Mouse (Mus musculus) CH12.LX (cell line): ENCODE data around the gene Kif21b. TPM values are rescaled to one million over a fixed set of nuclear protein-coding genes. Genes with fewer than 3 reads are reported as not detected.

Experiments used
- DNase-seq: peaks from one replicate; pipeline ENCODE4 v3.0.0-alpha.2; 2013; ENCODE audit errors: extremely low read depth
- H3K27ac ChIP-seq: 2 replicates; pipeline ENCODE4 v1.5.1; 2012; ENCODE audit warnings: low read depth, mild to moderate bottlenecking, control low read depth, moderate library complexity; ENCODE audit not compliant: insufficient read depth
- H3K27me3 ChIP-seq: replicated peaks from 2 replicates; pipeline ENCODE3; 2012; ENCODE audit warnings: inconsistent platforms
- H3K36me3 ChIP-seq, 2 experiments: replicated peaks in 1 of 2; 2 replicates each; pipeline versions ENCODE3 to v1.6.1; 2012; ENCODE audit warnings: inconsistent platforms in 1 of 2, low read length in 1 of 2, mild to moderate bottlenecking in 1 of 2, mixed read lengths in 1 of 2, moderate library complexity in 1 of 2; ENCODE audit not compliant: control insufficient read depth in 1 of 2, insufficient read depth in 1 of 2
- H3K4me1 ChIP-seq, 2 experiments: 2 replicates each; pipeline ENCODE4 v1.6.1; 2012; ENCODE audit warnings: inconsistent platforms in 1 of 2, moderate library complexity in 1 of 2; ENCODE audit not compliant: insufficient read depth in 2 of 2, control insufficient read depth in 1 of 2
- H3K4me2 ChIP-seq: 2 replicates; pipeline ENCODE4 v1.6.1; 2012; ENCODE audit warnings: low read depth, mild to moderate bottlenecking, control low read depth; ENCODE audit not compliant: poor library complexity, insufficient read depth, severe bottlenecking
- H3K4me3 ChIP-seq, 3 experiments: fragments of 150-350 bp in 1 of 3; sonication (generic) in 1 of 3; replicated peaks in 1 of 3; 2 replicates each; pipeline versions ENCODE3 to v1.5.1; 2011 to 2012; ENCODE audit warnings: low read depth in 2 of 3, low read length in 2 of 3, mild to moderate bottlenecking in 2 of 3, moderate library complexity in 2 of 3, control low read depth in 1 of 3, improper control_type of control experiment in 1 of 3, inconsistent platforms in 1 of 3, mixed read lengths in 1 of 3; ENCODE audit not compliant: poor library complexity in 1 of 3
- H3K79me2 ChIP-seq: replicated peaks from 2 replicates; pipeline ENCODE4 v1.6.1; 2012; ENCODE audit warnings: mild to moderate bottlenecking, moderate library complexity; ENCODE audit not compliant: control insufficient read depth, poor library complexity, insufficient read depth, severe bottlenecking; ENCODE audit errors: extremely low read depth
- H3K9ac ChIP-seq: 2 replicates; pipeline ENCODE4 v1.6.1; 2012; ENCODE audit warnings: low read depth, mild to moderate bottlenecking, control low read depth, moderate library complexity; ENCODE audit not compliant: insufficient read depth
- H3K9me3 ChIP-seq: replicated peaks from 2 replicates; pipeline ENCODE3; 2012; ENCODE audit warnings: low read length, inconsistent platforms, mixed read lengths
- BHLHE40 ChIP-seq: IDR thresholded peaks from 2 replicates; pipeline ENCODE4 v1.6.1; 2011; ENCODE audit warnings: mild to moderate bottlenecking, low read depth, low read length, improper control_type of control experiment
- CHD1 ChIP-seq: IDR thresholded peaks from 2 replicates; pipeline ENCODE4 v1.6.1; 2012; ENCODE audit warnings: low read depth, low read length, improper control_type of control experiment, inconsistent platforms
- CTCF ChIP-seq, 2 experiments: IDR thresholded peaks in 1 of 2; conservative IDR thresholded peaks in 1 of 2; 2 replicates each; pipeline ENCODE4 v1.5.1; 2011 to 2012; ENCODE audit warnings: low read depth in 2 of 2, low read length in 2 of 2, improper control_type of control experiment in 1 of 2, inconsistent platforms in 1 of 2, mild to moderate bottlenecking in 1 of 2, moderate library complexity in 1 of 2
- ELF1 ChIP-seq: IDR thresholded peaks from 2 replicates; pipeline ENCODE4 v1.6.1; 2014; ENCODE audit warnings: low read depth, mild to moderate bottlenecking, inconsistent platforms, low read length, improper control_type of control experiment
- EP300 ChIP-seq: IDR thresholded peaks from 2 replicates; pipeline ENCODE4 v1.6.1; 2011; ENCODE audit warnings: low read length, improper control_type of control experiment
- IRF4 ChIP-seq: IDR thresholded peaks from 2 replicates; pipeline ENCODE4 v1.6.1; 2014; ENCODE audit warnings: low read depth, mild to moderate bottlenecking, inconsistent platforms, low read length, improper control_type of control experiment
- JUND ChIP-seq: conservative IDR thresholded peaks from 2 replicates; pipeline ENCODE4 v1.6.1; 2011; ENCODE audit warnings: low read depth, low read length, improper control_type of control experiment
- MAZ ChIP-seq: IDR thresholded peaks from 2 replicates; pipeline ENCODE4 v1.6.1; 2012; ENCODE audit warnings: low read depth, mild to moderate bottlenecking, inconsistent platforms, low read length, improper control_type of control experiment, moderate library complexity
- NRF1 ChIP-seq: IDR thresholded peaks from 2 replicates; pipeline ENCODE4 v1.6.1; 2014; ENCODE audit warnings: low read depth, mild to moderate bottlenecking, inconsistent platforms, low read length, improper control_type of control experiment, moderate library complexity
- POLR2A ChIP-seq: IDR thresholded peaks from 2 replicates; pipeline ENCODE4 v1.6.1; 2011; ENCODE audit warnings: low read depth, mild to moderate bottlenecking, improper control_type of control experiment, low read length
- RCOR1 ChIP-seq: conservative IDR thresholded peaks from 2 replicates; pipeline ENCODE4 v1.6.1; 2012; ENCODE audit warnings: low read depth, mild to moderate bottlenecking, inconsistent platforms, low read length, improper control_type of control experiment
- SIN3A ChIP-seq: IDR thresholded peaks from 2 replicates; pipeline ENCODE4 v1.6.1; 2012; ENCODE audit warnings: low read length, improper control_type of control experiment, inconsistent platforms
- SMC3 ChIP-seq: IDR thresholded peaks from 2 replicates; pipeline ENCODE4 v1.6.1; 2011; ENCODE audit warnings: low read depth, low read length, improper control_type of control experiment
- TCF12 ChIP-seq: IDR thresholded peaks from 2 replicates; pipeline ENCODE4 v1.6.1; 2014; ENCODE audit warnings: low read depth, mild to moderate bottlenecking, inconsistent platforms, low read length, improper control_type of control experiment
- USF1 ChIP-seq: IDR thresholded peaks from 2 replicates; pipeline ENCODE4 v1.6.1; 2014; ENCODE audit warnings: low read depth, mild to moderate bottlenecking, inconsistent platforms, low read length, improper control_type of control experiment
- USF2 ChIP-seq: conservative IDR thresholded peaks from 2 replicates; pipeline ENCODE4 v1.6.1; 2011; ENCODE audit warnings: low read depth, low read length, improper control_type of control experiment
- ZKSCAN1 ChIP-seq: IDR thresholded peaks from 2 replicates; pipeline ENCODE4 v1.6.1; 2012; ENCODE audit warnings: low read depth, inconsistent platforms, low read length, improper control_type of control experiment, borderline replicate concordance
- ZMIZ1 ChIP-seq: IDR thresholded peaks from 2 replicates; pipeline ENCODE4 v1.6.1; 2012; ENCODE audit warnings: low read depth, mild to moderate bottlenecking, inconsistent platforms, low read length, improper control_type of control experiment
- ZNF384 ChIP-seq: IDR thresholded peaks from 2 replicates; pipeline ENCODE4 v1.6.1; 2012; ENCODE audit warnings: low read depth, low read length, improper control_type of control experiment, inconsistent platforms
- dilution Hi-C: fragments of 300-500 bp; cut with MboI; formaldehyde crosslinking; loops from 2 replicates; pipeline ENCODE4 v1.14.3; 2020; ENCODE audit warnings: low sequenced_read_pairs; ENCODE audit not compliant: extremely low pct_unique_long_range_greater_than_20kb, extremely low pct_ligation_motif_present
- in situ Hi-C: fragments of 300-500 bp; cut with MboI; formaldehyde crosslinking; loops from 3 replicates; pipeline ENCODE4 v1.14.3; 2019; ENCODE audit warnings: low sequenced_read_pairs, low pct_ligation_motif_present, low pct_unique_long_range_greater_than_20kb, mixed read lengths
- polyA plus RNA-seq: library from polyadenylated mRNA; unstranded; fragments of >175 nt; gene quantifications from 2 replicates; pipeline ENCODE4 v1.2.1, GENCODE M21; 2012; ENCODE audit warnings: low read depth; ENCODE audit not compliant: insufficient read length
- total RNA-seq, 2 experiments: library from RNA; depleted of rRNA; stranded (reverse); fragments of 300-350 nt in 1 of 2; fragments of >200 nt in 1 of 2; gene quantifications; 2 replicates each; pipeline ENCODE4 v1.2.3; 2012 to 2014

Kif21b gene
- total and polyA plus RNA-seq, 3 experiments = 7.3 to 32.4 (median 26.2) TPM

- H3K9me3 ChIP-seq = no peaks in the 10 kb centered on the region
- H3K4me1 ChIP-seq = peaks cover 14 to 51% of the 10 kb centered on the region in 2 experiments
- no peak overlapping the region for H3K27ac ChIP-seq
- dilution Hi-C loops = no loop called here
- TF ChIP-seq ZMIZ1 = no peak
- no peak for TF ChIP-seq ELF1
- no peak for TF ChIP-seq SIN3A
- no peak for TF ChIP-seq ZKSCAN1
- no peak for TF ChIP-seq BHLHE40
- no peak for TF ChIP-seq POLR2A
- TF ChIP-seq CHD1 = no peak
- no peak for TF ChIP-seq CTCF (conservative IDR thresholded peaks at IDR 0.05 in 1 of 2, IDR thresholded peaks at IDR 0.05 in 1 of 2; ENCODE audit: low read depth in 2 of 2, low read length in 2 of 2)
- no peak for TF ChIP-seq USF1
- in situ Hi-C loops = loop anchor here (5.0 kb wide), 1 partner anchor 35 kb away; no protein-coding TSS in a partner anchor
- no peak overlapping the region for H3K4me2 ChIP-seq
- no peak for DNase-seq
- no peak overlapping the region for H3K4me3 ChIP-seq
- peaks cover 2% of the 10 kb centered on the region; the same call in 1 of the 2 replicates for H3K79me2 ChIP-seq
- no peak overlapping the region for H3K9ac ChIP-seq
- no peaks in the 10 kb centered on the region for H3K27me3 ChIP-seq
- peaks cover 20 to 36% of the 10 kb centered on the region in 2 experiments for H3K36me3 ChIP-seq
Observed at GRCm38 (mm10) chr1:136126895-136127294, 4.3 kb upstream of the Kif21b start.

GRCm38 (mm10) chr1:136127856-136128255 lies 3.3 kb upstream of the Kif21b start:
- H3K4me3 ChIP-seq = no peak overlapping the region
- H3K27me3 ChIP-seq = no peaks in the 10 kb centered on the region
- H3K4me1 ChIP-seq = peaks cover 15 to 57% of the 10 kb centered on the region in 2 experiments
- in situ Hi-C loops = loop anchor here (5.0 kb wide), 1 partner anchor 34 kb away; no protein-coding TSS in a partner anchor
- peaks cover 12% of the 10 kb centered on the region for H3K79me2 ChIP-seq
- no peaks in the 10 kb centered on the region for H3K9me3 ChIP-seq
- DNase-seq = no peak
- no peak overlapping the region for H3K9ac ChIP-seq
- dilution Hi-C loops = no loop called here
- peaks cover 20 to 35% of the 10 kb centered on the region in 2 experiments for H3K36me3 ChIP-seq
- no peak overlapping the region for H3K27ac ChIP-seq
- H3K4me2 ChIP-seq = no peak overlapping the region
- TF ChIP-seq NRF1 = no peak
- TF ChIP-seq RCOR1 = no peak
- no peak for TF ChIP-seq POLR2A
- TF ChIP-seq CTCF (conservative IDR thresholded peaks at IDR 0.05 in 1 of 2, IDR thresholded peaks at IDR 0.05 in 1 of 2; ENCODE audit: low read depth in 2 of 2, low read length in 2 of 2) = no peak
- no peak for TF ChIP-seq USF2
- TF ChIP-seq IRF4 = no peak
- TF ChIP-seq CHD1 = no peak
- TF ChIP-seq TCF12 = no peak
- TF ChIP-seq JUND = no peak
- no peak for TF ChIP-seq SMC3
- no peak for TF ChIP-seq EP300
- no peak for TF ChIP-seq MAZ
- TF ChIP-seq ZNF384 = no peak
